In genomic region chr6:55091396-55091795, GRCm38 (mm10) we compare ENCODE assay signal across 23 mouse cellular contexts. TPM values are rescaled to one million over a fixed set of nuclear protein-coding genes. Genes with fewer than 3 reads are reported as not detected.
"Had no signal": no experiment of that assay in that cellular context is flagged by ENCODE, and none has a peak within 500 bp of the region (broad histone marks: within the 10 kb centered on the region; RNA-seq: fewer than 3 reads in every experiment).

No protein-coding gene starts in this region.

- H3K27ac ChIP-seq: heart, adult 2 months; heart, embryonic 13.5 days; heart, embryonic 15.5 days; hindbrain, embryonic 13.5 days; hindbrain, embryonic 15.5 days; hindbrain, postnatal 0 days; kidney, postnatal 0 days; limb, embryonic 13.5 days; limb, embryonic 15.5 days; liver, embryonic 12.5 days; liver, embryonic 14.5 days had no signal

- H3K4me3 ChIP-seq: heart, adult 2 months; heart, embryonic 13.5 days; heart, embryonic 15.5 days; hindbrain, embryonic 13.5 days; hindbrain, embryonic 15.5 days; limb, embryonic 13.5 days; limb, embryonic 15.5 days; liver, embryonic 12.5 days had no signal

- H3K9me3 ChIP-seq: heart, embryonic 13.5 days; heart, embryonic 15.5 days; hindbrain, embryonic 13.5 days; hindbrain, embryonic 15.5 days; limb, embryonic 13.5 days; limb, embryonic 15.5 days; liver, embryonic 12.5 days had no signal

- DNase-seq: forebrain, postnatal 0 days; gastrocnemius, postnatal 14 days; gastrocnemius, postnatal 36 days; heart, adult 11 months; heart, adult 2 months; heart, postnatal 36 days; layer of hippocampus, adult 9-11 months; layer of hippocampus, postnatal 36 days; left cerebral cortex, postnatal 4 days; lung, adult 18-20 months had no signal

- H3K27me3 ChIP-seq: heart, embryonic 15.5 days; hindbrain, embryonic 15.5 days; limb, embryonic 13.5 days; limb, embryonic 15.5 days; liver, embryonic 12.5 days had no signal

- H3K4me2 ChIP-seq: heart, embryonic 11.5 days; heart, embryonic 13.5 days; heart, embryonic 15.5 days; hindbrain, embryonic 13.5 days; hindbrain, embryonic 15.5 days; limb, embryonic 13.5 days; limb, embryonic 15.5 days; liver, embryonic 12.5 days had no signal

- H3K4me1 ChIP-seq: heart, embryonic 13.5 days; heart, embryonic 15.5 days; limb, embryonic 13.5 days; limb, embryonic 15.5 days; liver, embryonic 12.5 days had no signal

- H3K36me3 ChIP-seq: heart, embryonic 13.5 days; heart, embryonic 15.5 days; hindbrain, embryonic 13.5 days; hindbrain, embryonic 15.5 days; limb, embryonic 13.5 days; limb, embryonic 15.5 days; liver, embryonic 12.5 days had no signal

- H3K9ac ChIP-seq: forebrain, postnatal 0 days; heart, embryonic 13.5 days; heart, embryonic 15.5 days; hindbrain, embryonic 13.5 days; hindbrain, embryonic 15.5 days; limb, embryonic 13.5 days; limb, embryonic 15.5 days; liver, embryonic 12.5 days; liver, embryonic 14.5 days had no signal

- ATAC-seq: forebrain, postnatal 0 days; hindbrain, postnatal 0 days; intestine, embryonic 16.5 days; liver, embryonic 12.5 days had no signal

RNA-seq across cellular contexts. Expression of gene Crhr2, which starts 41.4 kb away (rescaled TPM):
- polyA plus RNA-seq: limb, embryonic 11.5 days had no signal
